Mouse (Mus musculus) gonadal fat pad, adult 2 months (tissue): ENCODE results near the gene Spam1. TPM values are rescaled to one million over a fixed set of nuclear protein-coding genes. Genes with fewer than 3 reads are reported as not detected.

Experiments used
- DNase-seq: peaks from one replicate; pipeline ENCODE4 v3.0.0-alpha.2; 2012; ENCODE audit warnings: low read depth
- polyA plus RNA-seq: library from polyadenylated mRNA; depleted of rRNA; stranded (reverse); fragments of >200 nt; gene quantifications from 2 replicates; pipeline ENCODE4 v1.2.3, GENCODE M21; 2012; rRNA removed

Gene Spam1
- not detected in 2 replicates for polyA plus RNA-seq

DNA sequence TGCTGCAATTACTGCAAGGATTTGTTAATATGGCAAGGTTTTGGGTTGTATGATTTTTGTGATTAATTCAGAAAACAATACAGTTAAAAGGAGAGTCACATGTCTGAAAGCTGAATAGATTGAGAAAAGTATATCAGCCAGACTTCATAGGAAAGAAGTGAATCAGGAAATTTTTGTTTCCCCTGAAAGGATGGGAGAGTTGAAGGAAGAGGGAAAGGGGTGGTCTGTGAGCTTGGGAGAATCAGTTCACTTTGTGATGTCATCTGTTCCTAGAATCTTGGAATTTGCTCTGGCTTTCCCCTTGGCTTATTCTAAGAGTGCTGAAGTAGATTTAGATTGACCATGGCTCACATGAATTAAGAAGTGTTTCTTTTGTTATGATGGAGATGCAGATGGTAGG is at the start of gene Spam1:
Spam1 (plus strand) TSS at position 301 of the 400 bp plus-strand sequence.
- DNase-seq = no peak

DNA sequence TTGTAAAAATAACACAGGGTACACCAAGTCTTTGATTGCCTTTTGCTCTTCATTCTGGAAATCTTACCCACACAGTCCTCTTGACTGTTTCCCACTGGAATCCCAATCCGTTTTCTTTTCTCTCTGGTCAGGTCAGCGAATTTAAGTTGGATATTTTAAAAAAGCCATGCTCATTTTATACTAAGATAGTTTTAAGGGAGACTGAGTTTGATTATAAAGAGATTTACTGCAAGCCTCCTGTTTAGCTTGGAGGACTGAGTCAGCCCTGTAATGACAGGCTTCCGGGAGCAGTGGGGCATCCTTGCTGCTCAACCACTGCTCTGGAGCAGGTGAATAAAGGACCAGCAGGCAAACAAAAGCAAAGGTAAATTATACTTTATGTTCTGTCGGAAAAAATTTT is 43.0 kb upstream of the Spam1 start, which contains the start of gene Hyal4:
Hyal4 (plus strand) TSS at position 301 of the 400 bp plus-strand sequence.
- no peak for DNase-seq

DNA sequence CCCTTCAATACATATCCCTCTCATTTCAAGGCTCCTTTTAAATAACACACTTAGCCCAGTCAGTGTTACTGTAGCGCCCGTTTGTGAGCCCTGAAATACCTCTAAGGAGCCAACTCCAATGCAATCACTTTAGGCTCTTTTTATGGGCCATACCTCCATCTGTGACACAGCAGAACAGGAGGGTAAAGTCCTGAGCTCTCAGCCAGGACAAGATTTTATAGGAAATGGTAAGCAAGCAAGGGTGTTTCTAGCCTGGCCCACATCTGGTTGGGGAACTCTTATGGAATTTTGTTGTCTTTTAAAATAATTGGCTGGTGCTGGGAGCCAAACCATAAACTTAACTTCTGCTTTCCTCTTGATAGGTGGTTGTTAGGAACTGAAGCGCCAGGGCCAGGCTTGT is 31.7 kb upstream of the Spam1 start:
- no peak for DNase-seq

DNA sequence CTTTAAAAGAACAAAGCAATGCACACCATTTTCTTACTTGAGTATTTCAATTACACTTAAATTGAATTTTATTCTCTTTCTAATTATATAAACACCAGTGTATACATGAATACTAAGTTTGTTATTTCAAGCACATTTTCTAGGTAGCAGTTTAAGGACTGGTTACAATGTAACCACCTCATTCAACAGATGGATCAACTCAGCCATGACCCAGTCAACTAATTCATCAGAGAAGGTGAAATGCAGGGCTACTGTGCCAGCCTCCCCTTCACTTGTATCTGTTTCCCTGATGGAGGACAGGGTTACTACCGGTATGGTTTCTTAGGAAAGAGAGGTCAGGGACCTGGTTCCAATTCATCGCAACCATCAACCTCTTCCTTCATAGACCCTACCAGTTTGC is 24.7 kb upstream of the Spam1 start:
- no peak for DNase-seq

DNA sequence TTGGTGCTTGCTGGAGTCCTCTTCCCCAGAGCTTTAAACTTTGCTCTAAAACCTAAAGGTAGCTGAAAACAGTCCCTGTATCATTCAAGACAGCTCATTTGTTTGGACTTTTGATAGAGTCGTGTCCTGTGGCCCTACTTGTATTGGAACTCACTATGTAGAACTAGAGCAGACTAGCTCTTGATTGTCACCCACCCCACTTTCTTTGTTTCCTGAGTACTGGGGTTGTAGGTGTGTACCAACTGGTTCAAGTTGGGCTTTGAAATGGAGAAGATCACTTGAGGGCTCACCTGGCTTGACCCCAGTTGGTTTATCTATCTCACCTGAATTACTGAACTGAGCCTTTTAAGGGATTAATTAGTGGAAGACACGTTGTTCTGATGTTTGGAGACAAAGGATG is 11.8 kb upstream of the Spam1 start:
- DNase-seq = no peak

DNA sequence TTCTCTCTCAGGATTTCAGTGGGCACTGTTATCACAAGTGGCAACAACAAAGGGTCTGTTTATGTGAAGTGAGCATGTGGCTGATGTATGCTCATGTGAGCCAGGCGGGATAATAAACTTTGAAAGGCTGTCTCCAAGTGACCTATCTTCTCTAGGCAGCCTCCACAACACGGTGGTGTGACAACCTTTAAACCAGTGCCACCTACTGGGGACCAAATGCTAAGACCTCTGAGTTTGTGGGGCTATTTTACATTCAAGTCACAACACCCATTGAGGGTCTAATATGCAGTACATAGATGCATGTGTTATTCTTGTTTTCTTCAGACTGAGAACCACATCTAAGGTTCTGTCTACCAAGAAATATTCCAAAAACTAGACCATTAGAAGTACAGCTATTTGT is 31.1 kb downstream of the Spam1 start:
- no peak for DNase-seq

Other genes with a start within 250 kb of the Spam1 start
- gene Lmod2, start 193.4 kb upstream of the Spam1 start, polyA plus RNA-seq = 0.16 TPM in 1 of 2 replicates, not detected in the other
- gene Wasl, start 126.2 kb upstream of the Spam1 start, polyA plus RNA-seq = 21.8 and 57.0 TPM in 2 replicates
- 0.06 TPM in 1 of 2 replicates, not detected in the other for gene Hyal6, start 57.9 kb upstream of the Spam1 start, polyA plus RNA-seq
- gene Hyal4, start 42.9 kb upstream of the Spam1 start, polyA plus RNA-seq = not detected in 2 replicates
- 0.07 and 0.10 TPM in 2 replicates for gene Hyal5, start 66.8 kb downstream of the Spam1 start, polyA plus RNA-seq
- 0.18 and 0.38 TPM in 2 replicates for gene Tmem229a, start 165.1 kb downstream of the Spam1 start, polyA plus RNA-seq